Mouse (Mus musculus): ENCODE results near the gene Cdk7. TPM values are rescaled to one million over a fixed set of nuclear protein-coding genes. Genes with fewer than 3 reads are reported as not detected.

Gene Cdk7
- polyA plus RNA-seq, 1 experiment from 2014 or later, result 116 TPM

Other genes with a start within 250 kb of the Cdk7 start
- gene Gtf2h2, start 238.4 kb downstream of the Cdk7 start, polyA plus RNA-seq (2016; fragmentation: Nextera tagmentation; extraction: Ambion mirVana), result 91.7 and 99.3 TPM in 2 replicates
- gene Ocln, start 178.2 kb downstream of the Cdk7 start, polyA plus RNA-seq (2016; fragmentation: Nextera tagmentation; extraction: Ambion mirVana), result 1.3 and 1.8 TPM in 2 replicates
- gene Marveld2, start 114.0 kb downstream of the Cdk7 start, polyA plus RNA-seq (2016; fragmentation: Nextera tagmentation; extraction: Ambion mirVana), result 3.0 and 3.5 TPM in 2 replicates
- 361 and 370 TPM in 2 replicates for gene Ak6, start 80.0 kb downstream of the Cdk7 start, polyA plus RNA-seq (2016; fragmentation: Nextera tagmentation; extraction: Ambion mirVana)
- gene Rad17, start 79.9 kb downstream of the Cdk7 start, polyA plus RNA-seq (2016; fragmentation: Nextera tagmentation; extraction: Ambion mirVana), result 23.8 and 25.8 TPM in 2 replicates
- 21.4 and 23.0 TPM in 2 replicates for gene Taf9, start 79.4 kb downstream of the Cdk7 start, polyA plus RNA-seq (2016; fragmentation: Nextera tagmentation; extraction: Ambion mirVana)
- gene Ccdc125, start 61.2 kb downstream of the Cdk7 start, polyA plus RNA-seq (2016; fragmentation: Nextera tagmentation; extraction: Ambion mirVana), result 3.7 and 4.1 TPM in 2 replicates
- gene Mrps36, start 13.7 kb upstream of the Cdk7 start, polyA plus RNA-seq (2016; fragmentation: Nextera tagmentation; extraction: Ambion mirVana), result 97.0 and 114 TPM in 2 replicates
- 72.3 and 77.8 TPM in 2 replicates for gene Cenph, start 45.0 kb upstream of the Cdk7 start, polyA plus RNA-seq (2016; fragmentation: Nextera tagmentation; extraction: Ambion mirVana)
- 406 and 409 TPM in 2 replicates for gene Ccnb1, start 55.6 kb upstream of the Cdk7 start, polyA plus RNA-seq (2016; fragmentation: Nextera tagmentation; extraction: Ambion mirVana)
- gene Slc30a5, start 102.5 kb upstream of the Cdk7 start, polyA plus RNA-seq (2016; fragmentation: Nextera tagmentation; extraction: Ambion mirVana), result 44.8 and 45.2 TPM in 2 replicates

Data from limb, embryonic 10.5 days (tissue).